Mouse (Mus musculus) brain, embryonic 14.5 days (tissue): Measurements from ENCODE around the gene Gm43191.

ENCODE experiments used
- CTCF ChIP-seq: fragments of 200-500 bp; IDR thresholded peaks from 2 replicates; pipeline ENCODE4 v1.5.1; 2012; ENCODE audit warnings: inconsistent platforms, mild to moderate bottlenecking, moderate library complexity, borderline replicate concordance; ENCODE audit not compliant: insufficient read depth, insufficient read length; ENCODE audit errors: extremely low read depth
- POLR2A ChIP-seq: fragments of 200-500 bp; IDR thresholded peaks from 2 replicates; pipeline ENCODE4 v1.6.1; 2012; ENCODE audit warnings: mild to moderate bottlenecking, inconsistent platforms, borderline replicate concordance; ENCODE audit not compliant: poor library complexity, insufficient read depth, insufficient read length, severe bottlenecking; ENCODE audit errors: extremely low read depth

DNA sequence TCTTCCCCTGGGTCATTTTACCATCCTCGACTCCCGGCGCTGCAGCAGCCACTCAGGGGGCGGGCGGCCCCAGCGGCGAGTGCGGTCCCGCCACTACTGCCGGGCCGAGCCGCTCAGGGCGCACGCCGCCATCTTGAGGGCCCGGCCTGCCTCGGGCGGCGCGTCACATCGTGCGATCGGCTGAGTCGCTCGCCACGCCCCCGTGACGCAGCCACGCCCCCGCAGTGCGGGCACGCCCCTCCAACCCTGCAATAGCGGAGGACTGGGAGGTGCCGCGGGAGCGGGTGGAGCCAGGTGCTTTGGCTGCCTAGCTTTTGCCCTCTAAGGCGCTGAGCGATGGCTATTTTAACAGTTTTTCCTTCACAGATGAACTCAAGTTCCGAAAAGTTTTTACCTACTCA, 18.6 kb downstream of the Gm43191 start, which contains the start of gene Mfsd14a:
- TF ChIP-seq CTCF, result no peak
- peak; percentile 99 for TF ChIP-seq POLR2A
